Mouse (Mus musculus) hindbrain, embryonic 15.5 days (tissue): Measurements from ENCODE around the gene Fbxw7. TPM values are rescaled to one million over a fixed set of nuclear protein-coding genes. Genes with fewer than 3 reads are reported as not detected.

ENCODE experiments used
- ATAC-seq: fragments of 200-750 bp; cut with Nextera tagmentation; 2 replicates; pipeline ENCODE4 v1.8.0; 2017; ENCODE audit warnings: low read depth, moderate number of reproducible peaks, moderate TSS enrichment; ENCODE audit not compliant: low FRiP score
- H3K27ac ChIP-seq: fragments of 300-500 bp; sonication (generic); replicated peaks from 2 replicates; pipeline ENCODE4 v1.5.1; 2015; ENCODE audit warnings: mild to moderate bottlenecking, inconsistent platforms
- H3K27me3 ChIP-seq: fragments of 300-500 bp; sonication (generic); 2 replicates; pipeline ENCODE4 v1.6.1; 2015; ENCODE audit warnings: control low read depth, inconsistent platforms
- H3K36me3 ChIP-seq: fragments of 300-500 bp; sonication (generic); 2 replicates; pipeline ENCODE4 v1.6.1; 2015; ENCODE audit warnings: control low read depth, inconsistent platforms
- H3K4me1 ChIP-seq: fragments of 300-500 bp; sonication (generic); replicated peaks from 2 replicates; pipeline ENCODE4 v1.6.1; 2015; ENCODE audit warnings: control low read depth, inconsistent platforms
- H3K4me2 ChIP-seq: fragments of 300-500 bp; sonication (generic); 2 replicates; pipeline ENCODE4 v1.6.1; 2015; ENCODE audit warnings: moderate library complexity, mild to moderate bottlenecking, inconsistent platforms
- H3K4me3 ChIP-seq: fragments of 300-500 bp; sonication (generic); 2 replicates; pipeline ENCODE4 v1.5.1; 2015; ENCODE audit warnings: mild to moderate bottlenecking, inconsistent platforms
- H3K9ac ChIP-seq: fragments of 300-500 bp; sonication (generic); 2 replicates; pipeline ENCODE4 v1.6.1; 2015; ENCODE audit warnings: inconsistent platforms
- H3K9me3 ChIP-seq: fragments of 300-500 bp; sonication (generic); 2 replicates; pipeline ENCODE4 v1.6.1; 2016; ENCODE audit warnings: control low read depth, inconsistent platforms
- WGBS: fragments of 180-500 bp; shearing (Covaris S2); methylation state at CpG from one replicate; pipeline ENCODE4 v1.1.7; 2015; 5-methylcytosine and 5-hydroxymethylcytosine counted together
- polyA plus RNA-seq: library from polyadenylated mRNA; unstranded; fragments of >200 nt; fragmentation: Nextera tagmentation; extraction: Ambion mirVana; gene quantifications from 2 replicates; pipeline ENCODE4 v1.2.1, GENCODE M21; 2015

Gene Fbxw7
- polyA plus RNA-seq, 1 experiment from 2014 or later = 34.7 TPM

DNA sequence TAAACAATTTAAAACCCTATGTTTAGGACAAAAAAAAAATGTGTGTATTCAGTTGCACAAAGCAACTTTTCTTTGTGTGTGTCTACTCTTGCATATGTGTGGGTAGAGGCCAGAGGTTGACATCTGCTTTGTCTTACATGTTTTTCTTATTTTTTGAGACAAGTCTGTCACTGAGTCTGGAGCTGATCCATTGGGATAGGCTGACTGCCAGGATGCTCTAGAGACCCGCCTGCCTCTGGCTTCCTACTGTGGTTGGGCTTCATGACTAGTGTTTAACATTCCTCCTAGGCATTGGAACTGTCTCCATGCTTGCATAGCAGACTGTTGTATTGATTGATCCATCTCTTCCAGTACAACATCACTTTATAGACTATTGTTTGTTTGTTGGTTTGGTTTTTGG, 14.3 kb downstream of the Fbxw7 start:
- 85% methylated on average over 1 of the region's 1 CpGs for whole genome bisulfite sequencing
- no peak overlapping the region for H3K27ac ChIP-seq
- no peak overlapping the region for H3K9ac ChIP-seq
- ATAC-seq = no peak
- H3K4me3 ChIP-seq = no peak overlapping the region
- H3K27me3 ChIP-seq = no peaks in the 10 kb centered on the region
- no peaks in the 10 kb centered on the region for H3K9me3 ChIP-seq
- no peaks in the 10 kb centered on the region for H3K36me3 ChIP-seq
- no peaks in the 10 kb centered on the region; the same call in 1 of the 2 replicates for H3K4me1 ChIP-seq
- H3K4me2 ChIP-seq = no peak overlapping the region

- no peaks in the 10 kb centered on the region for H3K4me1 ChIP-seq
- H3K9me3 ChIP-seq = no peaks in the 10 kb centered on the region
- no peak overlapping the region for H3K4me2 ChIP-seq
- no peak overlapping the region for H3K27ac ChIP-seq
- H3K36me3 ChIP-seq = no peaks in the 10 kb centered on the region
- ATAC-seq = no peak
- H3K4me3 ChIP-seq = no peak overlapping the region
- 77% methylated on average over 5 of the region's 5 CpGs for WGBS
- H3K27me3 ChIP-seq = no peaks in the 10 kb centered on the region
- no peak overlapping the region for H3K9ac ChIP-seq
Measured at GRCm38 (mm10) chr3:84836029-84836428, 21.0 kb downstream of the Fbxw7 start.

GRCm38 (mm10) chr3:84837984-84838383, 22.9 kb downstream of the Fbxw7 start:
- Histone ChIP-seq H3K4me1 (no peaks in the 10 kb centered on the region), H3K4me3 (no peak overlapping the region), H3K27me3 (no peaks in the 10 kb centered on the region), H3K9me3 (no peaks in the 10 kb centered on the region), H3K9ac (no peak overlapping the region), H3K4me2 (no peak overlapping the region), H3K36me3 (no peaks in the 10 kb centered on the region), H3K27ac (no peak overlapping the region)
- 88% methylated on average over 3 of the region's 3 CpGs for WGBS
- ATAC-seq = no peak

DNA sequence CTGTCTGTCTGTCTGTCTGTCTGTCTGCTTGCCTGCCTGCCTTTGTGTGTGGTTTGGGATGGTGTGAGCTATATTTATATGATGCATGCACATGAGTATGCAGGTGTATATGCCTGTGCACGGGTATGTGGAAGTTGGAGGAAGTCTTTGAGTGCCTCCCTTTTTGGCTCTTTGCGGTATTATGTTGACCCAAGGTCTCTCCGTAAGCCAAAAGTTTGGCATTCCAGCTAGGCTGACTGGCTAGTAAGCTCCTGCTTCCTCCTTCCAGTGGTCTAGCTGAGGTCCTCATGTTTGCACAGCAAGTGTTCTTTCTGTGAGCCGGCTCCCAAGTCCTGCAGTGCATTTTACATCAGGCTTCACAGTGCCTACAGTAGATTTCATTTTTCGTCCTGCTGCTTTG, 24.4 kb downstream of the Fbxw7 start:
- ATAC-seq = no peak
- H3K27ac ChIP-seq = no peak overlapping the region

GRCm38 (mm10) chr3:84841271-84841670, 26.2 kb downstream of the Fbxw7 start:
- Histone ChIP-seq H3K9ac (no peak overlapping the region), H3K4me1 (no peaks in the 10 kb centered on the region), H3K27me3 (no peaks in the 10 kb centered on the region), H3K4me2 (no peak overlapping the region), H3K9me3 (no peaks in the 10 kb centered on the region), H3K27ac (no peak overlapping the region), H3K36me3 (no peaks in the 10 kb centered on the region), H3K4me3 (no peak overlapping the region)
- 90% methylated on average over 4 of the region's 4 CpGs for WGBS
- no peak for ATAC-seq

More for the DNA sequence above, 24.4 kb downstream of the Fbxw7 start:
- whole genome bisulfite sequencing = 80% methylated on average over 5 of the region's 5 CpGs
- Histone ChIP-seq H3K4me2 (no peak overlapping the region), H3K9me3 (no peaks in the 10 kb centered on the region), H3K36me3 (no peaks in the 10 kb centered on the region), H3K9ac (no peak overlapping the region), H3K27me3 (no peaks in the 10 kb centered on the region), H3K4me1 (no peaks in the 10 kb centered on the region), H3K4me3 (no peak overlapping the region)

- Histone ChIP-seq H3K4me2 (no peak overlapping the region), H3K4me1 (no peaks in the 10 kb centered on the region), H3K9me3 (no peaks in the 10 kb centered on the region), H3K4me3 (no peak overlapping the region), H3K36me3 (no peaks in the 10 kb centered on the region), H3K9ac (no peak overlapping the region), H3K27ac (no peak overlapping the region), H3K27me3 (no peaks in the 10 kb centered on the region)
- WGBS = 92% methylated on average over 2 of the region's 2 CpGs
- no peak for ATAC-seq
Measured at GRCm38 (mm10) chr3:84842793-84843192, 27.7 kb downstream of the Fbxw7 start.

- H3K4me1 ChIP-seq = no peaks in the 10 kb centered on the region
- no peak overlapping the region for H3K4me2 ChIP-seq
- no peak overlapping the region for H3K27ac ChIP-seq
- ATAC-seq = no peak
- H3K36me3 ChIP-seq = no peaks in the 10 kb centered on the region
- WGBS = 37% methylated on average over 1 of the region's 1 CpGs
- H3K27me3 ChIP-seq = no peaks in the 10 kb centered on the region
- no peaks in the 10 kb centered on the region for H3K9me3 ChIP-seq
- no peak overlapping the region for H3K4me3 ChIP-seq
- no peak overlapping the region for H3K9ac ChIP-seq
Measured at GRCm38 (mm10) chr3:84843594-84843993, 28.5 kb downstream of the Fbxw7 start.

- Histone ChIP-seq H3K4me1 (no peaks in the 10 kb centered on the region), H3K36me3 (no peaks in the 10 kb centered on the region), H3K9ac (no peak overlapping the region), H3K27me3 (no peaks in the 10 kb centered on the region), H3K4me3 (no peak overlapping the region), H3K9me3 (no peaks in the 10 kb centered on the region), H3K27ac (no peak overlapping the region), H3K4me2 (no peak overlapping the region)
- 89% methylated on average over 4 of the region's 4 CpGs for WGBS
- ATAC-seq = no peak
Measured at GRCm38 (mm10) chr3:84848798-84849197, 33.7 kb downstream of the Fbxw7 start.

DNA sequence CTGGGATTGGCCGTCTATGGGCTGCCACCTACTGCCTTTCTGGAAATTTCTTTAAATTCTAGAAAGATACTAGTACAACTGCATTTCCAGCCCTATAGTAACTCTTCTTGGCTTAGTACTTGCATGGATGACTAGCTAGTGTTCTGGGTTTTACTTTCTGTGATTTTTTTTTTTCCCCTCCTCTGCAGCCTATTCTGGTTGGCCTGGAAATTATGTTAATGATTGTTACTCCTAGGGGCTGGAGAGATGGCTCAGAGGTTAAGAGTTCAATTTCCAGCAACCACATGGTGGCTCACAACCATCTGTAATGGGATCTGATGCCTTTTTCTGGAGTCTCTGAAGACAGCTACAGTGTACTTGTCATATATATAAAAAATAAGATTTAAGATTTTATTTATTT, 35.4 kb downstream of the Fbxw7 start:
- Histone ChIP-seq H3K36me3 (no peaks in the 10 kb centered on the region), H3K9me3 (no peaks in the 10 kb centered on the region), H3K9ac (no peak overlapping the region), H3K4me1 (no peaks in the 10 kb centered on the region), H3K4me2 (no peak overlapping the region), H3K27me3 (no peaks in the 10 kb centered on the region), H3K4me3 (no peak overlapping the region), H3K27ac (no peak overlapping the region)
- WGBS = 84% methylated on average over 1 of the region's 1 CpGs
- ATAC-seq = no peak

GRCm38 (mm10) chr3:84851801-84852200, 36.7 kb downstream of the Fbxw7 start:
- no peak overlapping the region for H3K9ac ChIP-seq
- no peaks in the 10 kb centered on the region for H3K27me3 ChIP-seq
- H3K4me3 ChIP-seq = no peak overlapping the region
- no peaks in the 10 kb centered on the region for H3K4me1 ChIP-seq
- WGBS = 81% methylated on average over 1 of the region's 1 CpGs
- no peaks in the 10 kb centered on the region for H3K9me3 ChIP-seq
- no peak for ATAC-seq
- no peaks in the 10 kb centered on the region for H3K36me3 ChIP-seq
- no peak overlapping the region for H3K4me2 ChIP-seq
- H3K27ac ChIP-seq = no peak overlapping the region

- H3K36me3 ChIP-seq = no peaks in the 10 kb centered on the region
- WGBS = 87% methylated on average over 7 of the region's 7 CpGs
Measured at GRCm38 (mm10) chr3:84852877-84853276, 37.8 kb downstream of the Fbxw7 start.

GRCm38 (mm10) chr3:84854440-84854839, 39.4 kb downstream of the Fbxw7 start:
- no peaks in the 10 kb centered on the region for H3K9me3 ChIP-seq
- H3K27ac ChIP-seq = no peak overlapping the region
- ATAC-seq = no peak
- no peak overlapping the region for H3K4me2 ChIP-seq
- H3K4me3 ChIP-seq = no peak overlapping the region
- 85% methylated on average over 1 of the region's 1 CpGs for WGBS
- no peaks in the 10 kb centered on the region for H3K36me3 ChIP-seq
- H3K4me1 ChIP-seq = no peaks in the 10 kb centered on the region
- no peak overlapping the region for H3K9ac ChIP-seq
- H3K27me3 ChIP-seq = no peaks in the 10 kb centered on the region

More at GRCm38 (mm10) chr3:84852877-84853276, 37.8 kb downstream of the Fbxw7 start:
- Histone ChIP-seq H3K9me3 (no peaks in the 10 kb centered on the region), H3K9ac (no peak overlapping the region), H3K27me3 (no peaks in the 10 kb centered on the region), H3K4me3 (no peak overlapping the region), H3K4me2 (no peak overlapping the region), H3K27ac (no peak overlapping the region), H3K4me1 (no peaks in the 10 kb centered on the region)
- ATAC-seq = no peak

- no peak overlapping the region for H3K9ac ChIP-seq
- no peak overlapping the region for H3K4me3 ChIP-seq
- no peak overlapping the region for H3K4me2 ChIP-seq
- ATAC-seq = no peak
- no peaks in the 10 kb centered on the region for H3K9me3 ChIP-seq
- H3K36me3 ChIP-seq = no peaks in the 10 kb centered on the region; the same call in 1 of the 2 replicates
- 84% methylated on average over 1 of the region's 1 CpGs for WGBS
- no peaks in the 10 kb centered on the region for H3K27me3 ChIP-seq
- H3K27ac ChIP-seq = no peak overlapping the region
- no peaks in the 10 kb centered on the region for H3K4me1 ChIP-seq
Measured at GRCm38 (mm10) chr3:84860669-84861068, 45.6 kb downstream of the Fbxw7 start.
